Mouse (Mus musculus) NIH3T3 (cell line): ENCODE measurements around the gene Shq1.

Experiments used
- DNase-seq: peaks from one replicate; pipeline ENCODE4 v3.0.0-alpha.2; 2012; ENCODE audit warnings: low read depth

Shq1 gene

GRCm38 (mm10) chr6:100606805-100607204 lies 64.2 kb downstream of the Shq1 start:
- no peak for DNase-seq

DNA sequence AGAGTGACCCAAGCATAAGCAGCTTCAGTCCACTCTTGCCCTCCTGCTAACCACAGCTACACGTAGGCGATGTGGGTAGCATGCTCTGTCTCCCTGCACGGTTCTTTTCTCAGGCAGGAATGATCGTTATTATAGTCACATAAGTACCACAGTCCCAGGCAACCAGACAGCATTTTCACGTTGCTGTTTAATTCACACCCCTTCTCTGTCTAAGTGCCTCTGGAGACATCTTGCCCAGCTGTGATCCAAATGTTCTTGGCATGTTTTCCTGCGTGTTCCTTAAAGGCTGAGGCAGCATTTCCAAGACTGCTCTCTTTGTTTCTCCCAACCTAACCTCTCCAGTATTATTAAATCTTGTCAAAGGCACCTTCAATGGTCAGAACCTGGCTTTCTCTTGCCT lies 67.3 kb downstream of the Shq1 start:
- DNase-seq = no peak

DNA sequence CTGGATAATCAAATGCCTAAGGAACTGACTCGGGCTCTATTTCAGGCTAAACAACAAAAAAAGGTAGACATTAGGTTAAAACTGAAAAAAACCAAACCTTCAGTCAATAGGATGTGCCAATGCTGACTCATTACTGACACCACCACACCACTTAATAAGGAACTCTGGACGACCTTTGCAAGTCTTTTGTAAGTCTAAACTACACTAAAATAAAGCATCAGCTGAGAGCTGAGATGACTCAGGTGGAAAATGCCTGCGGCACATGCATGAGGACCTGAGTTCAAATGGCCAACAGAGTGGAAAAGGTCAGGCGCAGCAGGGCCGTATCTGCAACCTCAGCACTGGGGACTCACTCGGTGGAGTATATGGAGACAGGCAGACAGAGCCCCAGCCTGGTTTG lies 69.3 kb downstream of the Shq1 start:
- peak; percentile 80 for DNase-seq

DNA sequence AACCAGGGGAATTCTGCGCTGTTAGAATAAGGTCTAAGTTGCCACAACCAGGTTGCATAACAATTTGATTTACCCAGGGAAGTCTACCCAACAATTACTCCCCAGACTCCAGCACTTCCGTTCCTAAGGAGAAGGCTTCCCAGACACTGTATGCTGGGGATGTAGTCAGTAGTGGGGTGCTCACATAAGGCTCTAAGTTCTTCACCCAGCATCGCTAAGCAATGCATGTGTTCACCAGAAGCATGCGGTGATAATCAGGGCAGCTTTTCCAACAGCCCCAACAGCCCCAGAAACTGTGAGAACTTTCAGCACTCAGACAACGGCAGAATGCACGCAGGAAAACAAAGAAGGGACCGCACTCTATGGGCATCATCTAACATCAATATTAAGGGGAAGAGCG lies 77.1 kb downstream of the Shq1 start:
- DNase-seq = no peak

- peak; percentile 54 for DNase-seq
Measured at GRCm38 (mm10) chr6:100592991-100593390, 78.0 kb downstream of the Shq1 start.

DNA sequence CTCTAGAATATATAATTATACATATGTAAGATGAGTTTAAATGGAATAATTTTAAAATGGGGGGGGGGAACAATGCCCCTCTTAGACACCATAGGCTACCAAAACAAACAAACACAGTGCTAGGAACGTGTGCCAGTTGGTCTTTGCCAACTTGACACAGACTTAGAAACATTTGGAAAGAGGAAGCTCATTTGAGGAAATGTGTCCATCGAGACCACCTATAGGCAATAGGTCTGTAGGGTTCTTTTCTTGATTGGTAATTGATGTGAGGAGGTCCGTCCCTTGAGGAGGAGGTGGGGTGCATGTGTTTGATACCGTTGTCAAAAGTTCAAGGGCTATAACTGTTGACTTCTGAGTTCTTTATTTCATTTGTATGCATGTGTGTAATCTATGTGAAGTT lies 80.4 kb downstream of the Shq1 start:
- DNase-seq = no peak

DNA sequence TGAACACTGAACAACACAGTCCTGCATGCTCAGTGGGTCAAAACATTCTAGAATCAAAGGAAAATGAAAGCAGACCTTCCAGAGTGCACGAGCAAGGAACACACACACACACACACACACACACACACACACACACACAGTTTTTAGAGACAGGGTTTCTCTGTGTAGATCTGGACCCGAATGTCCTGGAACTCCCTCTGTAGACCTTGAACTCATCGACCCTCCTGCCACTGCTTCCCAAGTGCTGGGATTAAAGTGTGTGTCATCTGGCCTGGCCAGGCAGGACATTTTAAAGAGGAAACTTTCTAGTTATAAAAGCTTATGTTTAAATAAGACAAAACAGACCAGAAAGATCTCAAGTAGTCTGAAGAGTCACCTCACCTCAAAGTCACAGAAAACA lies 82.1 kb downstream of the Shq1 start:
- no peak for DNase-seq

GRCm38 (mm10) chr6:100586758-100587157 lies 84.2 kb downstream of the Shq1 start:
- DNase-seq = no peak

DNA sequence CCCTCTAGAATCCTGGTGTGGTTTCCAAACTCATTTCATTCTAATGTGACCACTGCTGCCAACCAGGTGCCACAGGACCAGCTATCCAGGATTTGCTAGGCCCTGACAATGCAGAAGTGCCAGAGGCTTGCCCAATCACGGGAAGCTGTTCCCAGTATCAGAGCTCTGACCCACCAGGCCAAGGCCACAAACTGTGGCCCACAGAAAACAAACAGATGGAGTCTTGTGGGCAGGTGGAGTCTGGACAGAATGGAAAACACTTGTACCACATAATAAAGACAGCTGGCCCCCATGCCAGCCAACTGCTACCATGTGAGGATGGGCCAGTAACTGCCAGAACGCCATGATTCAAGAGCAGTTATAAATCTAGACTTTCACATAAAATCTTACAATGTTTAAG lies 89.0 kb downstream of the Shq1 start:
- no peak for DNase-seq

- DNase-seq = no peak
Measured at GRCm38 (mm10) chr6:100581056-100581455, 89.9 kb downstream of the Shq1 start.

DNA sequence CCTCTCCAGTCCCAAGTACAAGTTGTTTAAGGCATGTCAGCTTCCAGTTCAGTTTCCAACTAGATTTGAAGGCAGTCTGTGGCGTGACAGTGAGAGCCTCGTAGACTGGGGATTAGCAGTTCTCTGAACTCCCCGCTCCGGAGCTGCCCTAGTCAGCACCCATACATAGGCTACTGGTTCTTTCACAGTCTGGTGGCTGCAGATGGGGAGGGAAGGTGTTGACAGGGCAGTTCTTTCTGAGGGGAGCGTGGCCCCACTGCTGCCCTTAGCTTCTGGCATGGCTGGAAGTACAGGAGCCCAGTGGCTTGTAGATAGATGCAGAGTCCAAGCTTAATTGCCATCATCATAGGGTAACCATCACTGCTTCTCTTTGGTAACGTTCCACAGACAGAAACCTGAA lies 93.4 kb downstream of the Shq1 start:
- DNase-seq = no peak

- DNase-seq = no peak
Measured at GRCm38 (mm10) chr6:100576171-100576570, 94.8 kb downstream of the Shq1 start.

DNA sequence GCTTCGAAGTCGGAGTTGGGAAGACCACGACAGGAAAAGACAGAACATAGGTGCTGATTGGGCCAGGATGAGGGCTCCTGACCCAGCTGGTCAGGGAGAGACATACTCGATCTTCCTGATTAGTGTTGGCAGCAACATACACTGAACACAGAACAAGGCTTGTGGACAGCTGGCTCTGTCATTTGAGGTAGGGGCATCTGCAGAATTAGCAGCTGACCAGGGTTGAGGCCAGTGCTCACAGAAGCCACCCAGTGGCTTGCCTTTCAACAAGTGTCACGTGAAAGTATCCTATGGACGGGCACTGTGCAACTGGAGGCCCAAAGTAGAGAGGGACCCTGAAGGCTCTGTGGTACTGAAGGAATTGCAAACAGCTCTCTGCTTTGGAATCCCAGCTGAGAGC lies 104.2 kb downstream of the Shq1 start:
- no peak for DNase-seq

DNA sequence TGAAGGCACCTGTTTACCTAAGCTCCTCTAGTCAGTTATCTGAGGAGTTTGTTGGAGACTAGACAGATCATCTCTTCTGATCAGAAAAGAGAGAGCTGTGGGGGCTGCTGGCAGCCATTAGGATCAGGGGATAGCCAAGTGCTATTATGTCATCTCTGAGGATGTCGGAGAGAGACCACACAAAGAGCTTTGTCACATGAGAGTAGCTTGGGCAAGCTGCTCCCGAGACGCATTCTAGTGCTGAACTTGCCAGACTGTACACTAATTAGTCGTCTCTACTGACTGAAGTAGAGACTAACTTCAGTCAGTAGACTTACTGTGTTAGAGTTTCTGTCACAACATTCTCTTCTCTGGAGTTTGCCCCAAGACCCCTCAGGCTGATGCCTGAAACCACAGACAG lies 106.4 kb downstream of the Shq1 start:
- DNase-seq = no peak

DNA sequence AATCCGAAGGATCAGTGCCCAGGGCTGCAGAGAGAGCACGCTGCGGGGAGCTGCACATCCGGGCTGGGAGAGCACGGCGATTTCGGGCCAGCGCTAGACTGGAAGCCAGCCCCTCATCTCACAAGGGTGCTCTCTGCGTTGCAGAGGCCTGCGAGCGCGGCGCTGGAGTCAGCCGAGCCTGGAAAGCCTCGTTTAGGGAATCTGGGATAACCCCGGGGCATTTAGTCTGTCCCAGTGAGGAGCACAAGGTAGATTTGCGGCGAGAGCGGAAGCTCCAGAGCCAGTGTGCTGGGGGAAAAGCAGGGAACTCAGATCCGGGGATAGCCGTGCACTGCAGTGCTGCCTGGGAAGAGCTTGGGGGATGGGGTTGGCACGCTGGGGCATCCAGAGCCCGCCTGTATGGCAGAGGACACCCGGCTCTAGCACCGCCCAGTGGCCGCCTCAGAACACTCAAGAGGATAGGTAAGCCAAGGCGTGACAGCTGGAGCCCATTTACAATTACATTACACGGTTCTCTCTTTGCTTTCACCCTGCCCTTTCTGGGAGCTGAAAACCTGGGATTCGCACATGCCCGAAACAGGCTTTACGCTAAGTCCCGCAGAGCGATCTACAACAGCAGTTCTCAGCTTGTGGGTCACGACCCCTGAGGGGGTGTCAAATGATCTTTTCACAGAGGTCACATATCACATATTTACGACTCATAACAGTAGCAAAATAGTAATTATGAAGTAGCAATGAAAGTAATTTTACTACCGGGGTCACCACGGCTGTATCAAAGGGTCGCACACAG lies 107.2 kb downstream of the Shq1 start:
- DNase-seq = peak; percentile 17

GRCm38 (mm10) chr6:100562719-100563551 lies 108.0 kb downstream of the Shq1 start:
- no peak for DNase-seq

GRCm38 (mm10) chr6:100558057-100558456 lies 112.9 kb downstream of the Shq1 start:
- DNase-seq = peak; percentile 70

- no peak for DNase-seq
Measured at GRCm38 (mm10) chr6:100542154-100542997, 128.6 kb downstream of the Shq1 start.

DNA sequence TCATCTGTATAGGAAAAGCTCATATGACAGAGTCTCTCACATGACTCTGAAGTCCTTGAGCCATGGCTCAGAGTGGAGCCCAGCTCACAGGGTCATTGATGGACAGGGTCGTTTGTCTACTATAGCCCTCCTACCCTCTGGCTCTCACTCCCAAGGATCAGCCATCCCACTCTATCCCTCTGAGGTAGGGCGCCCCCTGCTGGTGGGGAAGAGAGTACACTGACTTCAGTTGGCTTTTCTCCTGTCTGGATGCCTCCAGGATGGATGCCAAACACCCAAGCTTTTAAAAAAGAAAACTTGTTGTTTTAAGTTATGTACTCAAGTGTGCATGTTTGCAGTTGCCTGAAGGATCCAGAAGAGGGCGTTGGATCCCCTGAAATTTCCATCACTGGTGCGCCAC lies 131.3 kb downstream of the Shq1 start:
- DNase-seq = peak; percentile 68

DNA sequence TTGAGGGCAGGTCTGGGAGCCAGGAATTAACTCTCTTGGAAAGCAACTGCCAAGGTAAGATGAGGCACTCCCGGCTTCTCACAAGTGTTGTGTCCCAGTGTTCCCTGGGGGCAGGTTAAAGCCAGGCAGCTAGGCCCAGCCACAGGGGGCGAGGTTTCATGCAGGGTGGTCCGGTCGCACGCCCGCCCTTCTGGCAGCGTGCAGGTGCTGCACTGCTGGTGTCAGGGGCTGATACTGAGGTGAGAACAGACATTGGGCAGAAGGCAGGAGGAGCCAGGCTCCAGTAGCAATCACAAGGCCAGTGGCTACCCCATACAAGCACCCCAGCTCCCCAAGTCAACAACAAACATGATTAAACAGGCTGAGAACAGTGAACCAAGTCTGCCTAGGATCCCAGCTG lies 132.4 kb downstream of the Shq1 start:
- no peak for DNase-seq

DNA sequence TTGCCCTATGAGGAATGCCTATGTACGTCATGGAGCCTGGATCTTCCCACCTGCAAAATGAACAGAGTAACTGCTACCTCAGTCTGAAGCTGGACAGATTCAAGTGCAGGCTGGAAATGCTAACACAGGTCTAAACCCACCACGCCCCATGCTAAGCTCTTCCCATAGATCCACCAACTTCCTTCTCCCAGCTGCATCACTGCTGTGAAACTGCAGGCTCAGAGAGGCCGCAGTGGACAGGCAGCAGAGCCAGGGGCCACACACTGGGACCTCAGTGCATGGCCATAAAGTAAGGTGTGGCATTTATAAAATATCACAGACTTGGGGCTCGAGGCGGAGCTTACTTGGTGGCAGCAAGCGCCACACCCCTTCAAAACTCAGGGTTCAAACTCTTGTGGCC lies 133.0 kb downstream of the Shq1 start:
- DNase-seq = no peak

DNA sequence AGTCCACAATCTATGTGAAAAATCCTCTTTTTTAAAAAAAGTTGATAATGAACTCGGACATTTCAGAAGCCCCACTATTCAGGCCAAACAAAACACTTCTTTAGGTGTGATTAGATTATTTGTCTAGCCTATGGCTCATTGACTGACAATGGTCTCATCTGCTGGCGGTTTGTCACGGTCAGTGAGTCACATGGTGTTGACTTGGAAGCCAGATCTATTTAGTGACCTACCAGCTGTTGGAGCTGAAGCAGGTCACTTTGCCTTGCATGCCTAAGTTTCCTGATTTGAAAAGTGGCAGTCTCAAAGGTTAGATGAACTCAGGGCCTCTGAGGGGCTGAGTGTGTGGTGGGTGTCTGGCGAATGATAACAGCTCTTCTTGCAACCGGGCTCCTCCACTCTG lies 133.9 kb downstream of the Shq1 start:
- no peak for DNase-seq

DNA sequence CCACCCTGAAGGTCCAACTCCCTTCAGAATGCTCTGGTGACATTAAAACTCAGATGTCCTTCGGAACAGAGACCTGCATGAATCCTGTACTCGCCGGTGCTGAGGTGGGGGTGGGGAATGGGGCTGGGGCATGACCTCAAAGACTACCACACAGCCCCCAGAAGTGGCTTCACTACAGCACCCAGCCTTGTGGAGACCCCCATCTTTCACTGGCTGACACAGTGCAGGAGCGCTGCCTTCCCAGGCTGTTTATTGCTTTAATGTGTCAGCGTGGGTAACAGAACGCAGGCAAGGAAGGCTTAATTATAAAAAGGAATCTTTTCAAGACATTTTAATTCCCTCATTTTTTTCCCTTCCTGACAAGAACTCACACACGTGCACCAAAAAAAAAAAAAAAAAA lies 137.6 kb downstream of the Shq1 start:
- no peak for DNase-seq
